Mouse (Mus musculus) frontal cortex, postnatal 10 days (tissue): ENCODE results near the gene Kif12.

Experiments used
- DNase-seq, 2 experiments: peaks; one replicate each; pipeline ENCODE4 v3.0.0; 2022; ENCODE audit warnings: low spot score in 2 of 2, mixed read lengths in 1 of 2

Kif12 gene

DNA sequence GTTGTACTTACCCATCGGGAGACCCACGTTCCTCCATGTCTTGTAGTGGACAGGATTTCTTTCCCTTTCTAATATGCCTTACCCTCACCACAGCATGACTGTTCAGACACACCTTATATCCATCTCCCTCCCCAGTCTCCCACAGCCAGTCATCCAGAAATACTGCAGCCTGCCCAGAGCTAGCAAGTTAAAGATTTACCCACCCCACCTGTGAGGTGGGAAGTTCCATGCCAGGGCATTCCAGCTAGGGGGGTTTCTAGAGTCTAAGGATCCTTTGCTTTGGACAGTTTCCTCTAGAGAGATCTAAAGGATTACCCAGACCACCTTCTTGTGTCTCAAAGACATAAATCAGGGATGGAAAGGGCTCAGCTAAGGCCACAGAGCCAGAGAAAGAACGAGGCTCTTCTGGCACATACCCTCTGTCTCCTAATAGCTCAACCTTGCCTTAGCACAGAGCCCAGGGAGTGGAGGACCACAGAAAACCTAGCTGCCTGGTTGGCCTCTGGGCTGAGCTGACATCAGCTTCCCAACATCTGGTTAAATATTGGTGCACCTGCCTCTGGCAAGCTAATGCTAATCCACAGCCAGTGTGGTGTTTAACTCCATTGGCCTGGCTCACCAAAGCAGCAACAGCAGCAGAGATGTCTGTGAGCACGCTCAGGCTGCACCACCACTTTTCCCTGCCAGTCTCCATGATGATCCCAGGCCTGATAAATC lies at the start of gene Kif12:
Kif12 (minus strand) TSS at position 163 of the 717 bp plus-strand sequence.
- DNase-seq, result no peak

DNA sequence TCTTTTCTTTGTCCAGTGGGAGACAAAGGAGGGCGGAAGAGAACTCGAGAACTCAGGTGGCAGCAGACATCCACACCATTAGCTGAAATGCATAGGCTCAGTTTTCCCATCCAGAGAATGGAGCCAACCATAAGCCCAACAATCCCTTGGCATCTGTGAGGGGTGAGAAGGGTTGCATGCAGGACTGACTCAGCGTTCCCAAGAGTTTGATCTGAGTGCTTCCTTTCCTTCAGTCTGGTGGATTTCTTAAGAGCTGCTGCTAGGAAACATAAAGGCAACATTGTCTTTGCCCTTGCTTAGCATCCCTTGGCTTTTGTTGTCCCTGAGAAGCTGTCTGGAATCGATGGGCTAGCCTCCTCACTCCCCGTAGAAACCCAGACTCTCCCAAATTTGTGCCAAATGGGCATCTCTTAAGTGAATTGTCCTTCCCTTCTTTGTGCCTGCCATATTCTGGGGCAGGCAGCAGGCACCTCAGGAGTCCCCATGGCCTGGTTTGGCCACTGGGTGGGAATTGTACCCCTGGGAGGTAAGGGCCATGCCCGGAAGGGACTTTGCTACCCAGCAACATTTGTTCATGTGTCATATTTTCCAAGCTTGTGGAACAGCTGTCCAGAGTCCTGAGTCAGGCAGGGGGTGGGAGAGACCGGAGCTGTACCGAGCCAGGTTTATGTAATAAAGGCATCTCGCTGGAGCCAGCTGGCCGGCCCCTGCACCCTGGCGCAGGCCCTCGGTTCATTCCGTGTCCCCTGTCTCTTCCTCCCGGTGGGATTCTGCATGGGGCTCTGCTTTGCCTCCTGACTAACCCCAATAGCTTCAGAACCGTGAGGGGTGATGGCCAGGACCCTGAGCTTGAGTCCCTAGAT lies 49.4 kb upstream of the Kif12 start:
- DNase-seq, result no peak

DNA sequence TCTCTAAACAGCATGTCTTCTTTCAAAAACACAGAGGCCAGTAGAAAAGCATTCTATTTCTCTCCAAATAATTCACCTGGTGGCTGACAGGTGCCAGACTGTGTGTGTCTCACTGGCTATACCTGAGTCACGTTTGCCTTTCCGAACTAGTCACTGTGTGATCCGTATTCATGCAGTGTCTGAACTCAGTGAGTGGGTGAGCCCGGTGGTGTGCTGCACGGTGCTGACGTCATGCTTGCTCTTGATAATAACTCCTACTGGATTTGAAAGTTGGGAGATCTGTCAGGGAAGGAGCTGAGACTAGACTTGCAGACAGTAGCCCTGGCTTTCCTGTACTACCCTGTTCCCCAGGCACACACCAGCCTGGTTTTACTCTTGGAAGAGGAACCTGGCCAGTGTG lies 47.7 kb upstream of the Kif12 start:
- DNase-seq, result no peak

DNA sequence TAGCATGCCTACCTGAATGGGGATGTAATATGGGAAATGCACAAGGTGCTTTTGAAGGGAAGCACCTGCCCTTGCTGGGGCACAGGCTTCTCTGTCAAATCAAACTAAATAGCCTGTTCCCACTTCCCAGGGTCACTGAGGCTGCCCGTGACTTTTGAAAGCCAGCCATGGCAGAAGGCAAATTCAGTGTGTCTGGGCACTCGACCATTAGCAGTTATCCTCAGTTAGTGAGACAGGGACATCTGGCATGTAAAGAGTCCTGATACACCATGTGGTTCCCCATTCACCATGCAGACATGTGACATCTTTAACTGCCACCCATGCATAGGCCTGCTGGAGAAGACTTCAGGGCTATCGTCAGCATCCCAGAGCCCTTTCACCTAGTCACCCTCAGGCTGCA lies 47.1 kb upstream of the Kif12 start:
- no peak for DNase-seq

DNA sequence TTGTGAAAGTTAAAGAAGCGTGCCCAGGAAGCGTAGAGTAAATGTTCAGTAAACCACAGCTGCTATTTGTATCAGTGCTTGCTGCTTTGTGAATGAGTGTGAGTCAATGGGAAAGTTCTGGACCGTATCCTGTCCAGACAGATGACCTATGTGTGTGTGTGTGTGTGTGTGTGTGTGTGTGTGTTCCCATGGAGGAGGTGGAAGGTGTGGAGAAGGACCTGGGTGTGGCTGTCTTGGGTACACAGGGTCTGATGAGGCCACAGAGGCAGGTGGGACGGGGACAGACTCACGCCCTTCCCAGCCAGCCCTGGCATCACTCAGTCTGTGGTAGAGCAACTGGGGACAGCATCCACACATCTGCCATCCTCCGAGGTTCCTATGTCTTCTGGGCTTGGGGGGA lies 45.6 kb upstream of the Kif12 start:
- no peak for DNase-seq

DNA sequence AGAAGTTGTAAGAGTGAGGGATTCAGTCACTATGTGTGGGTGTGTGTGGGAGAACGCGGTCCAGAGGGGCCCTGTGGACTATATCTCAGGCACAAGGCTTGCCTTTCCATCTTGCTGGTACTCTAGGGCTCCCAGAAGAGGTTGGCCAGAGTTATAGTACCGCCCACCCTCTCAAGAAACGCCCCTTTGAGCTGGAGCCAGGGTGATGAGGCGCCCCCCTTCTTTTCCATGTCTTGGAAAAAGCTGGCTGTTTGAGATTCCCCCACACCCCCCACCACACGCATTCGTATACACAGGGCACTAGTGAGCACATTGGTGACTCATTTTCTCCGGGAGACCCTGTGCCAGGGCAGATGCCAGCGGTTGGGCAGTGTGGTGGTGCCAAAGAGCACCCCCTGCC lies 44.6 kb upstream of the Kif12 start:
- no peak for DNase-seq

DNA sequence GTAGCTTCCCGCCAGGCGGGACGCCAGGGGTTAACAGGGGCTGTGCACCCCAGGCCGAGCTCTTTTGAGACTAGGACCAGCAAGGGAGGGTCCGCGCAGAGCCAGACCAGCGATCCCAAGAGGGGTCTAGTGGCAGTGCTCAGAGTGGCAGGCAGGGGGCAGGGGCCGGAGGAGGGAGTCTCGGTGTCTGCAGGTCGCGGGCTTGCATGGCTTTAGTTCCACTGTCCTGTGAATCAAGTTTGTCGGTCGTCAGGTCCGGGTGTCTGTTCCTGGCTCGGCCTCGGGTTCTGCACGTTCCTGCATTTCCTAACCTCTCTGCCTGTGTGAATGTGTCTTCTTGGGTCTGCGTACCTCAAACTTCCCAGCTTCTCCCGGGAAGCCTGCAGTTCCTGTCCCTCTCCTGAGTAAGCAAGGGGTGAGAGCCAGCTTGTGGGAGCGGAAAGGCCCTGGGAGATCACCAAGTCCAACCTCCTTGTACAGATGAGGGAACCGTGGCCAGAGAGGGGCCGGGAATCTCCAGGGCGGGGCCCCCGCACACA lies 44.1 kb upstream of the Kif12 start:
- peak in 1 of 2 experiments; percentile 51 for DNase-seq

DNA sequence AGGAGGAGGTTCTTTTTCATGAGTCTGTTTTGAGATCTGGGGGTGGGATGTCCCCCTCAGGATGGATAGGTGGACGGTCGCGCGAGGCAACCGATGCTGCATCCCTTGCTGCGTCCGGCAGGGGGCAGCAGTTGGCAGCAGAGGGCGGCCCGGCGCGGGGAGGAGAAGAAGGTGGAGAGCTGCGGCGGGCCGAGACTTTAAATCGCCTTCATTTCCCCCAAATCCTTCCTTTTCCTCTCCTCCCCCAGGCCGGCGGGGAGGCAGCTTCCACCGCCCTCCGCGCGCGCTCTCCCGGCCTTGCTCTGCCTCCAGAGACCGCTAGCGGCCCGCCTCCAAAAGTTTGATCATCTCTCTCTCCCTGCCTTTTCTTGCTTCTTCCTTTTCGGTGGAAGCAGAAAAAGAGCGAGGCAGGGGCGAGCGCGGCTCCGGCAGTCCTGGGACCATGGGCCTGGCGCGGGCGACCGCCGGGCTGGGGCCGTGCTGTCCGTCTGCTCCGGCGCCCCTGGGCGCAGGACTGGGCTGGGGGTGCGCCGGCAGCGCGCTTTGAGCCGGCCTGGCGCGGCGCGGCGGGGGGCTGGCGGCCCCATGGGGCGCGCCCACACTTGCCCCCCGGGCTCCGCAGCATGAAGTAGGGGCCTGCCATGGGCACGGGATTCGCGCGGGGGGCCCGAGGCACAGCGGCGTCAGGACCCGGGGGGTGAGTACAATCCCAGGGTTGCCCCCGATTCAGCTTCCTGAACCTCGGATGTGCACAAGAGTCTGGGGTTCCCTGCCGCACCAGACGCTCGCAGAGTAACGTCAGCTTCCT lies 43.5 kb upstream of the Kif12 start:
- peak in 1 of 2 experiments; percentile 76 for DNase-seq

DNA sequence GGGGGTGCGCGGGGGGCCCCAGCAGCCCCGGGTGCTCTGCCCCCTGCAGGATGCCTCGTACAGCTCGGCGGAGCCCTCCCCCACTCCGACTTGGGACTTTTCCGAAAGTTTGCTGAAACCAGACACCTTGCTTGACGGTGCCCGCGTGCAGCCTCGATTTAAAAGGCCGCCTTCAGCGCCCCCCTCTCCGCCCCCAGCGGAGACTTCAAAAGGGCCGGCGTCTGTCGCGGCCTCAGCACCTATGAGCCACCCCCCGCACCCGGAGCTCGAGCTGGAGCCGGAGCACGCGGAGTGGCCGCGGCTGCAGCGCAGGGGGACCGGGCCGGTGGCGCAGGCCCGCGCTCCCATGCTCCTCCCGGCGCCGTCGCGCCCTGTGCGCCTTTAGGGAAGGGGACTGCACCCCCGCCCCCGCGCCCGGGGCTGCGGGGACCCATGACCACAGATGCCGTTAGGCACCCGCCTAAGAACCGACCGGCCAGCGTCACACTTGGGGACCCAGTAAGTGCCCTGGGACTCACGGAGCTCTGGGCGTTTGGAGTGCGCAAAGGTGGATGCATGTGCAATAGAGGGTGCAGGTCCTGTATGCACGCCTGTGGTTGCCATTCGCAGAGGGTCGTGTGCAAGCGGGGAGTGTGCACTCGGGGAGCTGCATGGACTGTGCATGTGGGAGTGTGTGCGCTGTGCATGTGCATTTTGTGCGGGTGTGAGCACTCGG lies 42.1 kb upstream of the Kif12 start, which contains the start of gene Col27a1:
Col27a1 (plus strand) TSS at position 98 of the 715 bp plus-strand sequence.
- no peak for DNase-seq

DNA sequence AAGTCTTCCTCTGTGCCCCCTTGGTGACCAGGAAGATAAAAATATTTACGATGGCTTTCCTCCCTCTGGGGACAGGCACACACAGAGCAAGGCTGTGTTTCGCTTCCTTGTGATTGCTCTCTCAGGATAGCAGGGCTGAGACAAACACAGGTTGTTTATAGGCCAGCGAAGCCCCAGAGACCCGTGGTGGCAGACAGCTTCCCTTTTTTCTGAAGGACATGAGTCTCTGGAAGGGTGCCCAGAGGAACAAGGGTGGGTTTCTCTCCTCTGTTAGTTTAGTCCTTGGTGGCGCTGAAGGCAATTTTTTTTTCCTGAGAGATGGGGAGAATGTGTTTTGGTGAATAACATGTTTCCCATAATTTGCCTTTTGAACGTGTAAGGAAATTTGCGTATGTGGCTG lies 33.7 kb upstream of the Kif12 start:
- peak in 1 of 2 experiments; percentile 64 for DNase-seq

DNA sequence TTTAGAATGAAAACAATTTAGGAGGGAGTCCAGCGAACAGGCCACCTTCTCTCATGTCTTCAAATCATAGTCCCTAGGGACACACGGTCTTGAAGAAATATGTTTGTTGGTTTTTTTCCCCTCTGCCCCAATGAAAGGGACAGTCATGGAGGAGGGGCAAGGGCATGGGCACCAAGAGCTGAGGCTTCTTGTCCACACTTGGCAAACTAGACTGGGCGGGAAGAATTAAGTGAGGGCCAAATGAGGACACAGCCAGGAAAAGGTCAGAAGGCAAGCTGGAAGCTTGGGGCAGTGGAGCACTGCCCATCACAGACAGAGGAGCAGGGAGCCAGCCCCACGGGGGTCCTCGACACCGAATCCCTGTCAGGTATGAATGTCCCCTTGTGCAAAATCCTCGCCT lies 31.9 kb upstream of the Kif12 start:
- DNase-seq, result no peak

DNA sequence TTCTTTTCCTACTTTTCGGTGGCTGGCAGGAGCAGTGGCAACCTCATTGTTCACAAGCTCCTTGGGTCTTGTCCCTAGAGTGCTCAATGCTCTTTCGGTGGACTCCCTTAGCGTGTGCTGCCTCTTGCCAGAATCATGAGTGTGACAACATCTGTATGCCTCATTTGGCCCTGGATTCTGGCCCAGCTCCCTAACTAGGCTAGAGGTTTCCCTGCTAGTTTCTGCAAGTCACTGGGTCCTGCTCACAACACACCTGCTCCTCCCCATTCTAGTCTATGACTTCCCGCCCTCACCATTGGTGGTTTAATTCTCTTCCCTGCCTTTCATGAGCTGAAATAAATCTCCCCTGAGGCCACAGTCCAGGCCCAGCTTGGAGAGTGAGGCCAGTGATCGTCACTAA lies 27.4 kb upstream of the Kif12 start:
- DNase-seq, result no peak

DNA sequence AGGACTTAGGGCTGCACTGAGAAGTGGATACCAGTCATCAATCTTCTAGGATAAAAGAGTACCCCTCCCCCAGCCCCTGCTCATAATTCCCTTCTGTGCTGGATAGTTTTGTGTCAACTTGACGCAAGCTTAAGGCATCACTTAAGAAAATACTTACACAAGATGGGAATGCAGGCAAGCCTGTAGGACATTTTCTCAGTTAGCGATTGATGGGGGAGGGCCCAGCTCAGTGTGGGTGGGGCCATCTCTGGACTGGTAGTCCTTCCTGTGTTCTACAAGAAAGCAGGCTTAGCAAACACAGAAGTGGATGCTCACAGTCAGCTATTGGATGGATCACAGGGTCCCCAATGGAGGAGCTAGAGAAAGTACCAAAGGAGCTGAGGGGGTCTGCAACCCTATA lies 22.4 kb upstream of the Kif12 start:
- DNase-seq, result no peak

DNA sequence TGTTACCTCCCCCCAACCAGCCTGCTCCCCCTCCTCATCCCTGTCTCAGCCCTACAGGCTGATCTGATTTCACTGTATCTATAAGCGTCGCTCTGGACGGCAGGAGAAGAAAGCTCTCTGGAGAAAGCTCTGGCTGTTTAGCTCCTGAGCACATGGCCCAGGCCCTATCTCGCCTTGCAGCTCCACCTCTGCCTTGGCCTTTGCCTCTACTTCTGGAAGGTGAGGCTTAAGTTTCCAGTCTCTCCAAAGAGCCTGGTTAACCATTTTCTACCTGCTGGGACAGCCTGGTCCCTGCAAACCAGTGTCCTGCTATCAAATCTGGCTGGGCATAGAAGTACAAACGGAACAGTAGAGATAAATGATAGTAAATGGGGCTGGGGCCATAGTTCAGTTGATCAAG lies 19.7 kb upstream of the Kif12 start:
- DNase-seq, result no peak

DNA sequence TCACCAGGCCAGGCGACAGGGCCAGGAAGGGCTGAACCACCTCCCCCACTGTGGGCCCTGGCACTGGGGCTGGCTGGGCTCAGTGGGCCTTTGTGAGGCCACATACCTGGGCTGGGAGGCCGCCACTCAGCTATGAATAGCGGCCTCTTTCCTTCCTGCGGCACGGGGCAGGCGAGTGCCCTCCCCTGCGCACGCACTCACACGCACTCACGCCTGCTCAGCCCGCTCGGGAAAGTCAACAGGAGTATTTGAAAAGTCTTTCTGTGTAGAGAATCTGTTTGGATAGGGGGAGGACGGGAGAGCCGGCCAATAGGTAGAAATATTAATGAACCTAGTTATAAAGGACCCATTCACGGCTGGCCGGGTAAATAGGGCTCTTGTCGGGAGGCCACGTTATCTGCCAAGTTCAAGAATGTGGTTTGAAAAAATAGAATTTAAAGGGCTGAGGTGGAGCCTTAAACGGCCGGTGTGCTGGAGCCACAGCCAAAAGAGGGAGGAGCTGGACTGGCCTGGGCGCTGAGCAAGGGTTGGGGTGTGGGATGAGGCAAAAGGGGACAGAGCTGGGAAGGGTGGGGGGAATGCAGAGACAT lies 14.4 kb upstream of the Kif12 start:
- peak in 1 of 2 experiments; percentile 10 for DNase-seq

DNA sequence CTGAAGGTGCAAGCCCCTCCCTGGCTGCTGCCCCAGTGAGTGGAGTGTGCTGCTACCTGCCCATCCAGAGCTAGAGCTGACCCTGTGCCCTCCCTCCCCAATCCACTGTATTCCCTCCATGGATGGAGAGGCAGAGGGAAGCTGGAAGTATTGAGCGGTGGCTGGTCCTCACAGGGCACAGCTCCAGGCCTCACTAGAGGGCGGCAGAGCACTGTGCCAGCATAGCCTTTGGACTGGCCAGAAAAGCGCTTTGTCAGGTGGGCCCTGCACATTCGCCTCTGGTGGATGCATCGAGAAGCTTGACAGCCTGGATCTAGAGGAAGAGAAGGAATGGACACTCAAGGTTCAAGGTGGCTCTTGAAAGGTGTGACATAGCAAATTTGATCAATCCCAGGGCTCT lies 9.6 kb upstream of the Kif12 start:
- DNase-seq, result peak; percentile 16 to 67

DNA sequence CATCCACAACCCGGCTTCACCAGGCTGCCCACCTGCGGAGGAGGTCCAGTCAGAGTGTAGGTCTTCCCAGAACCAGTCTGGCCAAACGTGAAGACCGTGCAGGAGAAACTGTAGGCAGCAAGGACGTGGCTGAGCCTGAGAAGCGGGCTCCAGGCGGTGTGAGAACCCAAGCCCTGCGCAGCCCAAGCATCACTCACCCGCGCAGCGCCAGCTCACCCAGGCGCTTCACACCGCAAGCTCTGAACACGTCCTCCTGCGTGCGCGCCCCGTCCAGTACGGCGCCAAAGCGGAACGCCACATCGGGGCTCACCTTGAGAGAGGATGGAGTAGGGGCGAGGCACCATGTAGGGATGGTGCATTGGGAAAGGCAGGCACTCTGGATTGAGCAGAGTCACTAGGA lies 809 bp downstream of the Kif12 start:
- no peak for DNase-seq

DNA sequence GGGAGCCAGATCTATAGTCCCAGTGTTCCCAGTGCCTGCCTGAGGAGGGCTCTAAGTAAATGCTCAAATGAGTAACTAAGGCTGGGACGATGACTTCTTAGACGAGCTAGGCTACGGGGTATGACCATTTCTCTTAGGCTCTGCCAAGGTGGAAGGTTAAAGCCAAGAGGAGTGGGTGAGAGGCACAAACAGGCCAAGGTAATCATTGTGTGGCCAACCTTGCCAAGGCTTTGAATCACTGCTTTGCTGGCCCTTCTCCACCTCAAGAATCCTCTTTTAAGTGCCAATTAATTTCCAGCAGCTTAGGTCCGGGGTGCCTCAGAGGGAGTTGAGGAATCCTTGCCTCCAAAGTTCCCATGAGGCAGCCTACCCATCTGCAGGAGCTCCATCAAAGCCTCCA lies 1.9 kb downstream of the Kif12 start:
- no peak for DNase-seq

DNA sequence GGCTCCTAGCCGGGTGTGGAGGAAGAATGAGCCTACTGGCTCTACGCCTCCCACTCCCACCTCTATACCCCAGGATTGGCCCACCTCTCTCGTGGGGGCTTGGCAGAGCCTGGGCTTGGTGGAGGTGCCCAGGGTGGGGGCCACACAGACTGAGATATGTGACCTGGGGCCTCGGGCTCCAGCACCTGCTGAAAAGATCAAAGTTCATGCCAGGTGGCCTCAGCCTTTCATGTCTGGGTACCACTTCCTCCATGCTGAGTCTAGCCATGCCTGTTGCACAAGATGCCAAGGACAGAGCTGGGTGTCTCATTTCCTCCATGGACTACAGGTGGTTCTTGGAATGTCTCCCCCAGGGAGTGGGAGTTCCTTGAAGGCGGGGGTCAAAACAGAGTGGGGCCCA lies 5.6 kb downstream of the Kif12 start:
- DNase-seq, result no peak

DNA sequence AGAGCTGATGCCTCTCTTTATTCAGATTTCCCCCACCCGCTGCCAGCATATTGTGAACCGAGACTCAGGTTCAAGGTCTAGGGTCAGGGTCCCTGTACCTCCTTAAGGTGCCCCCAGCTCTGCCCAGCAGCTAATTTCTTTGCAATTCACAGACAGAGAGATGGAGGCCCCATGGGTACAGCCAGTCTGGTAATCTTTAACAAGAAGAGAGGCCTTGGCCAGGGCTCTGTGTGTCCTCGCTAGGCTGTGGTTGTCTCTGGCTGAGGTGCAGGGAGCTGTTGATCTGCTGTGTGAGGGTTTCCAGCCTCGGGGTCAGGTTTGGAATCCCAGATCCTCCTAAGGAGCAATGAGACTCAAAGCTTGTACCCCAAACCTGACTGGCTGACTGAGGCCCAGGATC lies 6.3 kb downstream of the Kif12 start:
- DNase-seq, result no peak
